Mouse (Mus musculus) kidney, postnatal 4 days (tissue): ENCODE measurements at regions not wholly inside any gene's neighbourhood (a gene's known extent, or its start where the extent isn't known, plus 50 kb on each side); places are given as distances from the start of the nearest gene placed in this dataset.
"Not testable (repeated sequence)": the region's sequence is repeated elsewhere in the genome, so short reads cannot be mapped to it uniquely, and the experiment has no call there.

ENCODE experiments used
- DNase-seq, 2 experiments: peaks; one replicate each; pipeline ENCODE4 v3.0.0; 2021; ENCODE audit warnings: mixed read lengths in 2 of 2

GRCm38 (mm10) chr8:126877039-126877365, 68.6 kb downstream of the Tomm20 start:
- DNase-seq: no peak

- DNase-seq: peak; percentile 53 to 70
Measured at GRCm38 (mm10) chr8:126876300-126877038, 69.2 kb downstream of the Tomm20 start.

GRCm38 (mm10) chr8:126875491-126876155, 70.0 kb downstream of the Tomm20 start:
- DNase-seq: no peak

- no peak for DNase-seq
Measured at GRCm38 (mm10) chr8:126874846-126875245, 70.8 kb downstream of the Tomm20 start.

- DNase-seq: no peak
Measured at GRCm38 (mm10) chr8:126874126-126874730, 71.4 kb downstream of the Tomm20 start.

GRCm38 (mm10) chr8:126873306-126873705, 72.3 kb downstream of the Tomm20 start:
- DNase-seq: no peak

- DNase-seq: peak in 1 of 2 experiments; percentile 47
Measured at GRCm38 (mm10) chr8:126872574-126872973, 73.1 kb downstream of the Tomm20 start.

GRCm38 (mm10) chr8:126872133-126872532, 73.5 kb downstream of the Tomm20 start:
- DNase-seq: no peak

- no peak for DNase-seq
Measured at GRCm38 (mm10) chr8:126869464-126869850, 76.2 kb downstream of the Tomm20 start.

- no peak for DNase-seq
Measured at GRCm38 (mm10) chr8:126868831-126869463, 76.7 kb downstream of the Tomm20 start.

GRCm38 (mm10) chr8:126867121-126867988, 78.3 kb downstream of the Tomm20 start:
- DNase-seq: no peak

GRCm38 (mm10) chr8:126864314-126864948, 81.2 kb downstream of the Tomm20 start:
- no peak for DNase-seq

- DNase-seq: not testable (repeated sequence)
Measured at GRCm38 (mm10) chr8:126863661-126864060, 82.0 kb downstream of the Tomm20 start.

- no peak for DNase-seq
Measured at GRCm38 (mm10) chr8:126861754-126862153, 83.9 kb downstream of the Tomm20 start.

- DNase-seq: no peak
Measured at GRCm38 (mm10) chr8:126860630-126861029, 85.0 kb downstream of the Tomm20 start.

- no peak for DNase-seq
Measured at GRCm38 (mm10) chr8:126859706-126860424, 85.8 kb downstream of the Tomm20 start.

- no peak for DNase-seq
Measured at GRCm38 (mm10) chr8:126857307-126858203, 88.1 kb downstream of the Tomm20 start.

GRCm38 (mm10) chr8:126855914-126856313, 89.7 kb downstream of the Tomm20 start:
- no peak for DNase-seq

- DNase-seq: no peak
Measured at GRCm38 (mm10) chr8:126855056-126855609, 90.5 kb downstream of the Tomm20 start.
